Mouse (Mus musculus) liver, embryonic 11.5 days (tissue): ENCODE data around the gene Mgat4a. TPM values are rescaled to one million over a fixed set of nuclear protein-coding genes. Genes with fewer than 3 reads are reported as not detected.

ENCODE experiments used
- ATAC-seq: fragments of 200-750 bp; cut with Nextera tagmentation; replicated peaks from 2 replicates; pipeline ENCODE4 v1.8.0; 2017; ENCODE audit warnings: moderate number of reproducible peaks, mild to moderate bottlenecking, moderate TSS enrichment, moderate library complexity; ENCODE audit not compliant: low FRiP score
- DNase-seq: peaks from one replicate; pipeline ENCODE4 v3.0.0-alpha.2; 2017; ENCODE audit warnings: low spot score
- H3K27ac ChIP-seq: fragments of 300-500 bp; sonication (generic); 2 replicates; pipeline ENCODE4 v1.5.1; 2014; ENCODE audit warnings: mild to moderate bottlenecking, low read depth, low read length, control low read depth
- H3K27me3 ChIP-seq: fragments of 300-500 bp; sonication (generic); replicated peaks from 2 replicates; pipeline ENCODE4 v1.6.1; 2014; ENCODE audit warnings: low read length, mixed read lengths; ENCODE audit not compliant: control insufficient read depth, insufficient read depth
- H3K36me3 ChIP-seq: fragments of 300-500 bp; sonication (generic); 2 replicates; pipeline ENCODE4 v1.6.1; 2014; ENCODE audit warnings: mild to moderate bottlenecking, low read length, moderate library complexity, mixed read lengths; ENCODE audit not compliant: control insufficient read depth, insufficient read depth
- H3K4me1 ChIP-seq: fragments of 300-500 bp; sonication (generic); replicated peaks from 2 replicates; pipeline ENCODE4 v1.6.1; 2014; ENCODE audit warnings: low read length, mixed read lengths; ENCODE audit not compliant: control insufficient read depth, insufficient read depth
- H3K4me2 ChIP-seq: fragments of 300-500 bp; sonication (generic); 2 replicates; pipeline ENCODE4 v1.6.1; 2014; ENCODE audit warnings: mild to moderate bottlenecking, control low read depth, moderate library complexity
- H3K4me3 ChIP-seq: fragments of 300-500 bp; sonication (generic); 2 replicates; pipeline ENCODE4 v1.5.1; 2014; ENCODE audit warnings: low read depth, low read length, control low read depth
- H3K9ac ChIP-seq: fragments of 300-500 bp; sonication (generic); 2 replicates; pipeline ENCODE4 v1.6.1; 2014; ENCODE audit warnings: low read depth, low read length, control low read depth
- H3K9me3 ChIP-seq: fragments of 300-500 bp; sonication (generic); 2 replicates; pipeline ENCODE4 v1.6.1; 2016; ENCODE audit warnings: low read length, inconsistent platforms, mixed read lengths; ENCODE audit not compliant: control insufficient read depth
- WGBS: fragments of 180-500 bp; shearing (Covaris S2); extraction: QIAGEN DNeasy Blood & Tissue Kit; methylation state at CpG from one replicate; pipeline ENCODE4 v1.1.7; 2014; 5-methylcytosine and 5-hydroxymethylcytosine counted together
- polyA plus RNA-seq: library from polyadenylated mRNA; unstranded; fragments of >200 nt; fragmentation: Nextera tagmentation; extraction: Ambion mirVana; gene quantifications from 2 replicates; pipeline ENCODE4 v1.2.1, GENCODE M21; 2014

Gene Mgat4a
- polyA plus RNA-seq, 1 experiment from 2014 or later: 2.6 TPM

DNA sequence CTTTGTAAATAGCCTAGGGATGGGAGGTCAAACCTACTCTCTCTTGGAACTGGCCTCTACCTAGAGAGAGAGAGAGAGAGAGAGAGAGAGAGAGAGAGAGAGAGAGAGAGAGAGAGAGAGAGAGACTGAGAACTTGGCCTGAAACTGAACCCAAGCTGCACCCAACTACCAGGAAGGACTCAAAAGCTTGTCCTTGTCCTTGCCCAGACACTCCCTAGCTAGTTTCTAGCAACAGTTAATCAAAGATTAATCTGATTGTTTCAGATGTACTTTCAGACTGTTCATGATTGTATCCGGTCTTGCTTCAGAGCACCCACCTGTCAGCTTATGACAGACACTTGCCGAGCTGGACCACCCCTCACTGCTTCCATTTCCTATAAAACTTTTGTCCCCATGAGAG is 25.5 kb upstream of the Mgat4a start:
- Histone ChIP-seq H3K4me2 (no peak overlapping the region), H3K4me1 (no peaks in the 10 kb centered on the region), H3K27ac (no peak overlapping the region), H3K4me3 (no peak overlapping the region), H3K27me3 (no peaks in the 10 kb centered on the region), H3K9ac (no peak overlapping the region), H3K9me3 (no peaks in the 10 kb centered on the region), H3K36me3 (no peaks in the 10 kb centered on the region)
- 81% methylated on average over 2 of the region's 2 CpGs for WGBS
- DNase-seq (no peak), ATAC-seq (no peak)

DNA sequence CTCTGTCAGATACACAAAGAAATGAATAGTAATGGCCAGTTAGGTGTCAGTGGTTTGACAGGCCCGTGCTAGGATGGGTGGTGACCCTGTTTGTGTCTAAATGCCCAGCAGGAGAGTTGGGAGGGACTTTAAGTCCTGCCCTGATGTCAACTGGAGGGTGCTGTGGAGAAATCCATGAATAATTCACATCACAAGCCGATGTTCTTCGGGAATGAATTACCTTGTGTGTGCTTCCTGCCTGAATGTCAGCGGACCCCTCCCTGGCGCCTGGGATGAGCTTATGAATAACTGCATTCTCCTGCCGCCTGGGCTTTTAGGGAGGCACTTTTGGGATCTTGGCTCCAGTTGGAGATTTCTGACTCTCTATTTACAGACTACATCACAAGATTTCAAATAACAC is 24.6 kb upstream of the Mgat4a start:
- Histone ChIP-seq H3K36me3 (no peaks in the 10 kb centered on the region), H3K27me3 (no peaks in the 10 kb centered on the region), H3K9me3 (no peaks in the 10 kb centered on the region), H3K4me3 (no peak overlapping the region), H3K4me2 (no peak overlapping the region), H3K27ac (no peak overlapping the region), H3K4me1 (no peaks in the 10 kb centered on the region), H3K9ac (no peak overlapping the region)
- no peak for ATAC-seq
- no peak for DNase-seq
- 69% methylated on average over 6 of the region's 6 CpGs for WGBS

DNA sequence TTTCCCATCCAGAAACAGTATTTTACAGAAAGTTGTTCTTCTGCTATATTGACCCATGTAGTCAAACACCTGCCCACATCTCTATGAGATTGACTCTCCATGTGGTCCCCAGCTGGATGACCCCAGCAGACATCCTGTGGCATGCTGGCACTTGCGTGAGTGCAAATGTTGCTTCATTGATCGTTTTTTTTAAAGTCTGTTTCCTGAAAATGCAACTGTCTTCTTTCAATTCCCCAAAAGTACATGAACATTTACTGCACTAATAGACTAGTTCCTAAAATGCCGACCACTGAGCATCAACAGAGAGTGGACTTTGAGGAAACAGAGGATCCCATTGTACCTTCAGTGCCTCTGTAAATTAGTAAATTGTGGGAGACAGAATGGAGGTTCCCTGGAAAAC is 21.1 kb upstream of the Mgat4a start:
- no peak for DNase-seq
- H3K4me3 ChIP-seq: no peak overlapping the region
- H3K27me3 ChIP-seq: no peaks in the 10 kb centered on the region
- H3K9ac ChIP-seq: no peak overlapping the region
- 77% methylated on average over 3 of the region's 3 CpGs for WGBS
- H3K9me3 ChIP-seq: no peaks in the 10 kb centered on the region
- H3K4me1 ChIP-seq: no peaks in the 10 kb centered on the region
- ATAC-seq: no peak
- H3K27ac ChIP-seq: no peak overlapping the region
- H3K4me2 ChIP-seq: no peak overlapping the region
- H3K36me3 ChIP-seq: no peaks in the 10 kb centered on the region

DNA sequence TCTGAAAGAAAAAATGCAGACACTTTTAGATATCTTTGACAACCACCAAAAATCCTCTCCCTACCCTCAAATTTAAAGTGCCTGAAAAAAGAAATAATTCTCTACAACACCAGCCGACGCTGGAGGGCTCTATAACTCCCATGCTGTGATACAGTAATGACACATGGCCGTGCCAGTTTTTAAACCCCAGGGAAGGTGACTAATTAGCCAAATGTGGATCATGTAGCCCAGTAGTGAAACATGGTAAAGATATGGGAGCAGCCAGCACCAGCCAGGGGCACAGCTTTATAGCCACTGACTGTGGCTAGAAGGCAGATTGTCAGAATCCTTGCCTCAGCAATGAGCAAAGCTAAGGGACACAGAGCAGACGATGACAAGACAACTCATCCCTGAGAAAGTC is 19.5 kb upstream of the Mgat4a start:
- Histone ChIP-seq H3K27me3 (no peaks in the 10 kb centered on the region), H3K9me3 (no peaks in the 10 kb centered on the region), H3K36me3 (no peaks in the 10 kb centered on the region), H3K27ac (no peak overlapping the region), H3K4me1 (no peaks in the 10 kb centered on the region), H3K9ac (no peak overlapping the region), H3K4me3 (no peak overlapping the region), H3K4me2 (no peak overlapping the region)
- DNase-seq (no peak), ATAC-seq (no peak)
- 81% methylated on average over 4 of the region's 4 CpGs for WGBS

DNA sequence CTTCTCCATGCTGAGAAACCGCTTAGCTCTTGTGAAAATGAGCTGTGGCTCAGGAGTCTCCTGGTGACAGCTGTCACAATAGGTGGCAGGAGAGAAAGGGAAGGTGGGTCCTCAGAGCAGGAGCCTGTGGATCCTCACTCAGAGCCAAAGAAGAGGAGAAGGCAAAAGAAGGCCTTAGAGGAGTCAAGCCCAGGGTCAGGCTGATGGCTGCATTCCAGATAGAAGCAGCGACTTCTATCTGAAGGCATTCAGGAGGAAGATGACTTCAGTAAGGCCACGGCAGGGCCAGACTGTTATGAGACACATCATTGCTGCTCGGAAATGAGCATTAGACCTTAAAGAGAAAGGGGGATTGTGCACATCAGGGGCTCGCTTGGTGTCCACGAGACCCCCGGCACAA is 11.2 kb upstream of the Mgat4a start:
- H3K4me1 ChIP-seq: no peaks in the 10 kb centered on the region
- H3K4me3 ChIP-seq: no peak overlapping the region
- H3K27me3 ChIP-seq: no peaks in the 10 kb centered on the region
- DNase-seq (no peak), ATAC-seq (no peak)
- H3K9ac ChIP-seq: no peak overlapping the region
- no peak overlapping the region for H3K4me2 ChIP-seq
- 86% methylated on average over 7 of the region's 7 CpGs for WGBS
- H3K36me3 ChIP-seq: no peaks in the 10 kb centered on the region
- H3K27ac ChIP-seq: no peak overlapping the region
- no peaks in the 10 kb centered on the region for H3K9me3 ChIP-seq

DNA sequence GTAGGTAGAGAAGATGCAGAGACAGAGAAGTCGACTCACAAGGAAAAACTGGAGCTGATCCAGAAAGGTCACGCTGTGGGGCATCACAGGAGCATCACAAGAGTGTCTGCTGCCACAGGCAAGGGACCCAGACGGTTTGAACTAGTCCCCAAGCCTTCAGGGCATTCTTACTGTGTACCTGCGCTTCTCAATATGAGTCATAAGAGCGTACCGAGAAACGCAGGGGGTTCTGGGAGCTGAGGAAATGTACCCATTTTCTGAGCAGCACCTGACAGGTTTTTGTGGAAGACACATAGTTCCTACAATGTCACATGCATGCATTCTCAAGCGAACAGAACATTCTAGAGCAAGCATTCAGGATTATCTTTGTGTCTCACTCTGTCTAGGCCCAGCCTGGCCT is 8.7 kb upstream of the Mgat4a start:
- Histone ChIP-seq H3K4me2 (no peak overlapping the region), H3K9ac (no peak overlapping the region), H3K36me3 (no peaks in the 10 kb centered on the region), H3K4me1 (no peaks in the 10 kb centered on the region), H3K27me3 (no peaks in the 10 kb centered on the region), H3K27ac (no peak overlapping the region), H3K9me3 (no peaks in the 10 kb centered on the region), H3K4me3 (no peak overlapping the region)
- DNase-seq (no peak), ATAC-seq (no peak)
- 82% methylated on average over 8 of the region's 8 CpGs for WGBS

DNA sequence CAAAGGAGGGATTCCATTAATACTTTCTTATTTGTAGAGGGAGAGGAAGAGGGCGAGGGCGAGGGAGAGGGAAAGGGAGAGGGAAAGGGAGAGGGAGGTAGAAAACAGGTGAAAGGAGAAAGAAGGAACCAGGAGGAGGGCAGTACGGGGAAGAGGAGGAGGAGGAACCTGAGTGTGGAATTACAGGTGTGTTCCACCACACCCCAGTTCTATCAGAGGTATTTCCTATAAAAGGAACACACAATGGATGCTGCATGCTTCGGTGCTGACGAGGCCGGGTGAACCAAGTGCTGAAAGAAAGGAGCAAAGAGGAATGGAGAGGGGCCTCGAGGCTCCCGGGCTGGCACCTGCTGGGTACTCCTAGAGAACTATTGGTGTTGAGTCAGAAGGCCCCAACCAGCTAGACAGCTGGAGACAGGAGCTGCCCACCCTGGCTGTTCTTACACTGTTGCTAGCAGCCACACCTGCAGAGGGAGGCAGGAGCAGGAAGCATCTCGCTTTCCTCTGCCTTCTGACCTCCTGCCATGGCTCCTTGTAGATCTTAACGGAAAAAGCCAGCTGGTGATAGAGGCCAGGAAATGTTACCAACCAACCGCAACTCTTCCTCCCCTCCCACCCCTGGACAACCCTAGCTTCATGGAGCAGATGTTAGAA is 5.7 kb upstream of the Mgat4a start:
- peaks cover 14% of the 10 kb centered on the region for H3K27me3 ChIP-seq
- no peaks in the 10 kb centered on the region for H3K4me1 ChIP-seq
- WGBS: 68% methylated on average over 11 of the region's 11 CpGs
- H3K9me3 ChIP-seq: no peaks in the 10 kb centered on the region
- H3K4me3 ChIP-seq: no peak overlapping the region
- no peak overlapping the region for H3K9ac ChIP-seq
- DNase-seq: no peak
- H3K27ac ChIP-seq: no peak overlapping the region
- ATAC-seq: no peak
- H3K36me3 ChIP-seq: no peaks in the 10 kb centered on the region
- H3K4me2 ChIP-seq: no peak overlapping the region

DNA sequence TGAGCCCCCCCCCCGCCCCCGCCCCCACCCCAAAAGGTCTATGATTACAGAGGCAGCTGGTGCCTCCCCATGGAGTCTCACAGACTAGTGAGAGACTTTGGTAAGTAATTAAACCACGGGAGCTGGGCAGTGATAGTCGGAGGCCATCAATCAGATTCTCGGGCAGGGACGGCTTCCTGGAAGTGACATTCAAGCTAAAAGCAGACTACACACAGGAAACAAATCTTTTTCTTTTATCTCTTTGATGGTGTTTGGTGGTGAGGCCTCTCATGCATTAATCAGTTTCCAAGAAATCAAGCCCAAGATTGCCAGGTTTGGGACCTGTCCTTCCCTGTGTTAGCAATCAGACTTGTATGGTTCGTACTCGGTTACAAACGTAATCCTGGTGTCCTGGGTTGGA is 3.4 kb upstream of the Mgat4a start:
- no peak overlapping the region for H3K4me2 ChIP-seq
- no peak overlapping the region for H3K9ac ChIP-seq
- no peak overlapping the region for H3K4me3 ChIP-seq
- H3K27me3 ChIP-seq: peaks cover 19% of the 10 kb centered on the region
- no peaks in the 10 kb centered on the region for H3K36me3 ChIP-seq
- H3K27ac ChIP-seq: no peak overlapping the region
- no peaks in the 10 kb centered on the region for H3K9me3 ChIP-seq
- WGBS: 30% methylated on average over 9 of the region's 9 CpGs
- DNase-seq (no peak), ATAC-seq (no peak)
- H3K4me1 ChIP-seq: peaks cover 6% of the 10 kb centered on the region; the same call in 1 of the 2 replicates

DNA sequence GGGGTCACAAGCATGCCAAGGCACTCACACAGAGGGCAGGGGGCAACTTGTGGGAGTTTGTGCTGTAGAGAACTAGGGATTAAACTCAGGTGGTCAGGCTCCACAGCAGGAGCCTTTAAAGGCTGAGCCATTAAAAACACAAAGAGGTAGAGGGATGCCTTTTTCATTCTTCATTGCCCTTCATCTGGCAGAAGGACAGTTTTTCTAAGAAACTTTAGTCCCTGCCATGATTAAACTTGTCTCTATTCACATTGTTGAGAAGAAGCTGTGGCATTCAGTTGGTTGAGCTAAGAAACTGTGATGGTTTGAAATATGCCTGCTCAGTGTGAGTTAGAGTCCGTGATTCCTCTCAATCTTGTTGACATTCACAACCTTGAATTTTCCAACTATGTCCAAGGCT is 2.2 kb upstream of the Mgat4a start:
- Histone ChIP-seq H3K4me3 (no peak overlapping the region), H3K4me1 (peaks cover 6% of the 10 kb centered on the region; the same call in 1 of the 2 replicates), H3K36me3 (no peaks in the 10 kb centered on the region), H3K9me3 (no peaks in the 10 kb centered on the region), H3K27me3 (peaks cover 19% of the 10 kb centered on the region), H3K9ac (no peak overlapping the region), H3K4me2 (no peak overlapping the region), H3K27ac (no peak overlapping the region)
- ATAC-seq (no peak), DNase-seq (no peak)
- WGBS: 68% methylated on average over 1 of the region's 1 CpGs
